Mouse (Mus musculus) liver, embryonic 14.5 days (tissue): ENCODE results near the gene Fes.

Source experiments
- CTCF ChIP-seq: IDR thresholded peaks from 2 replicates; pipeline ENCODE4 v1.5.1; 2016; ENCODE audit warnings: antibody characterized with exemption, low read depth, control low read depth
- EP300 ChIP-seq: IDR thresholded peaks from 2 replicates; pipeline ENCODE4 v1.6.1; 2016; ENCODE audit warnings: antibody characterized with exemption, low read depth

GRCm38 (mm10) chr7:80372166-80372565 lies 15.6 kb downstream of the Fes start:
- TF ChIP-seq CTCF (no peak), EP300 (no peak)
